Mouse (Mus musculus): ENCODE results near the gene Gm5039. TPM values are rescaled to one million over a fixed set of nuclear protein-coding genes. Genes with fewer than 3 reads are reported as not detected.

Gm5039 gene
- not detected for polyA plus RNA-seq (2015; fragmentation: Illumina TruSeq; extraction: RNeasy Lipid Tissue Mini Kit (QIAGEN cat#74804); ENCODE audit: insufficient read depth, low replicate concordance)

DNA sequence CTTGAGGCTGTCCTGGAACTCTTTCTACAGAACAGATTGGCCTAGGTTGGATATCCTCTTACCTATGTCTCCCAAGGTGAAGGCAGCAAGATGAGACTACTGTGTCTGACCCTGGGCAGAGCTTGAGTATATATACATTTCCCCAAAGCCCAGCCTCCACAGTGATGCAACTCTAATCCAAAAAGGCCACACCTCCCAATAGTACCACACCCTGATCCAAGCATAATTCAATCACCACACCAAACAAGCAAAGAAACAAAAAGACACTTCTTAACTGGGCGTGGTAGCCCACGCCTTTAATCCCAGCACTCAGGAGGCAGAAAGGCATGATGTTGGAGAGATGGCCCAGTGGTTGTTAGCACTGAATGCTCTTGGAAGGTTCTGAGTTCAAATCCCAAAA lies at the start of gene Gm5039:
Gene Gm5039, minus strand, starts transcription at position 101 of the 400 bp plus-strand sequence.

DNA sequence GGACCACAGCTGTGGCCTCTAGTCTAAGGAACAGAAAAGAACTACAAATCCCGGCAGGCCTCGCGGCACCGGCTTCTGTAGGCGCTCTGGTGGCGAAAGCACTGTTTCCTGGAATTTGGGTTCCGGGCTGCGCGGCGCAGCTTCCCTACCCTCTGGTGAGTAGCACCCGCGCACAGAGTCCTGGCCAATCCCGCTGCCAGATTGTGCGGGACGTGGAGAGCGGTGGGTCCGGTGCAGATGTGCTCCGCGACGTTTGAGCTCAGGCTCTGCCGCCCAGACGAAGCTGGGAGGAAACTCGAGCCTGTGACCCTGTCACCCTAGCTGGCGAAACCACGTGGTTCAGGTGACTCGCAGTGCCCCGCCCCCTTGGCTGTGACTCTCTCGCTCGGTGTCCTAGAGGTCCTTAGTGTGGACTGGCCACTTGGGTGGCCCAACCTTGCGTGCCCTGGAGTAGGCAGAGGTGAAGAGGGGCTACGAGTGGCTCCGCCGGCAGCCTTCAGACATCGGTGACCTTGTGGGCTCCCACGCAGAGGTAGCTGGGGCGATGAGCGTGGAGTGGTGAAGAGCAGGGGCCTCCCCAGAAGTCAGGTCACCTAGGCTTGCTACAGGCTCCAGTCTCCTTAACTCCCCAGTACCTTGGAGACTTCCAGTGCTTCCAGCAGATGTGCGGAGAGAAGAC lies 36.8 kb upstream of the Gm5039 start, which contains the start of gene Adck1:
Gene Adck1, plus strand, starts transcription at position 114 of the 679 bp plus-strand sequence.

DNA sequence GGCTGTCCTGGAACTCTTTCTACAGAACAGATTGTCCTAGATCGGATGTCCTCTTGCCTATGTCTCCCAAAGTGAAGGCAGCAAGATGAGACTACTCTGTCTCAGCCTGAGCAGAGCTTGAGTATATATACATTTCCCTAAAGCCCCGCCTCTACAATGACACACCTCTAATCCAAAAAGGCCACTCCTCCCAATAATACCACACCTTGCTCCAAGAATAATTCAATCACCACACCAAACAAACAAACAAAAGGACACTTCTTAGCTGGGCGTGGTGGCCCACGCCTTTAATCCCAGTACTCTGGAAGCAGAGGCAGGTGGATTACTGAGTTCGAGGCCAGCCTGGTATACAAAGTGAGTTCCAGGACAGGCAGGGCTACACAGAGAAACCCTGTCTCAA lies 49.4 kb downstream of the Gm5039 start, which contains the start of gene Gm5662:
Gene Gm5662, minus strand, starts transcription at position 101 of the 400 bp plus-strand sequence.

Other genes with a start within 250 kb of the Gm5039 start
- not detected for gene Gm16368, start 240.3 kb downstream of the Gm5039 start, polyA plus RNA-seq (2015; fragmentation: Illumina TruSeq; extraction: RNeasy Lipid Tissue Mini Kit (QIAGEN cat#74804); ENCODE audit: insufficient read depth, low replicate concordance)
- not detected for gene Gm10436, start 141.9 kb downstream of the Gm5039 start, polyA plus RNA-seq (2015; fragmentation: Illumina TruSeq; extraction: RNeasy Lipid Tissue Mini Kit (QIAGEN cat#74804); ENCODE audit: insufficient read depth, low replicate concordance)
- gene Gm8332, start 73.9 kb downstream of the Gm5039 start, polyA plus RNA-seq (2015; fragmentation: Illumina TruSeq; extraction: RNeasy Lipid Tissue Mini Kit (QIAGEN cat#74804); ENCODE audit: insufficient read depth, low replicate concordance), result not detected
- not detected for gene Gm5662, start 49.5 kb downstream of the Gm5039 start, polyA plus RNA-seq (2015; fragmentation: Illumina TruSeq; extraction: RNeasy Lipid Tissue Mini Kit (QIAGEN cat#74804); ENCODE audit: insufficient read depth, low replicate concordance)
- gene Adck1, start 36.5 kb upstream of the Gm5039 start, polyA plus RNA-seq (2015; fragmentation: Illumina TruSeq; extraction: RNeasy Lipid Tissue Mini Kit (QIAGEN cat#74804); ENCODE audit: insufficient read depth, low replicate concordance), result 9.6 TPM

Measured in spleen, adult 10 weeks (tissue).